Mouse (Mus musculus) gastrocnemius, postnatal 14 days (tissue): ENCODE results near the gene Grm8. TPM values are rescaled to one million over a fixed set of nuclear protein-coding genes. Genes with fewer than 3 reads are reported as not detected.
A peak's percentile ranks its signal among the peaks of the same experiment; 100 is the strongest.

ENCODE experiments used
- DNase-seq: peaks from one replicate; pipeline ENCODE4 v3.0.0; 2021; ENCODE audit warnings: mixed read lengths
- intact Hi-C: fragments of 180-260 bp; cut with DNase I; formaldehyde crosslinking; loops from one replicate; pipeline ENCODE4 v1.15.1; 2025; ENCODE audit warnings: low total_unique reads
- long read RNA-seq, 2 experiments: library from polyadenylated mRNA; stranded (forward); transcript quantifications; one replicate each; pipeline ENCODE4 v2.0.0; 2021
- total RNA-seq, 2 experiments: library from RNA; stranded (reverse); gene quantifications; 2 replicates each; pipeline ENCODE4 v1.2.3; 2021

Gene Grm8
- total RNA-seq, result under 1 TPM; 0.21 to 0.38 TPM
- long read RNA-seq, experiment 1, result 0 reads
- long read RNA-seq, experiment 2, result 0 reads

DNA sequence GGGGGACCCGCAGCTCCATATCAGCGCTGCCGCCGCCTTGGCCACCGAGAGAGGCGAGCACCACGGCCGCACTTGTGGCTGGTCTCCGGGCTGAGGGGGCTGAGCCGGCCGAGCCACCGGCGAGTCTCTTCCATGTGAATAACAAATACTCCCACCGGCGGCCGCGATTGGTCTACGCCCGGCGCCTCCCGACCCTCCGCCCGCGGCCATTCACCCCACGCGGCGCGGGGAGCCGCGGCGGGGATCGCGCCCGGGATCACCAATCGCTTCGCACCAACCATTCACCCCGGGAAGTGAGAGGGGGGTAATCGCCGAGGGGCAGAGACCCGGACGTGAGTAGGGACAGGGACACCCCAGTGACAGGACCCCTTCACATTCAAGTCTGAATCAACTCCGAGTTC, at the start of gene Grm8:
Gene Grm8, minus strand, starts transcription at position 178 of the 401 bp plus-strand sequence.
- DNase-seq, result peak; percentile 13
- intact Hi-C loops, result loop anchor here (10.0 kb wide), 1 partner anchor 480 kb away; no protein-coding TSS in a partner anchor

DNA sequence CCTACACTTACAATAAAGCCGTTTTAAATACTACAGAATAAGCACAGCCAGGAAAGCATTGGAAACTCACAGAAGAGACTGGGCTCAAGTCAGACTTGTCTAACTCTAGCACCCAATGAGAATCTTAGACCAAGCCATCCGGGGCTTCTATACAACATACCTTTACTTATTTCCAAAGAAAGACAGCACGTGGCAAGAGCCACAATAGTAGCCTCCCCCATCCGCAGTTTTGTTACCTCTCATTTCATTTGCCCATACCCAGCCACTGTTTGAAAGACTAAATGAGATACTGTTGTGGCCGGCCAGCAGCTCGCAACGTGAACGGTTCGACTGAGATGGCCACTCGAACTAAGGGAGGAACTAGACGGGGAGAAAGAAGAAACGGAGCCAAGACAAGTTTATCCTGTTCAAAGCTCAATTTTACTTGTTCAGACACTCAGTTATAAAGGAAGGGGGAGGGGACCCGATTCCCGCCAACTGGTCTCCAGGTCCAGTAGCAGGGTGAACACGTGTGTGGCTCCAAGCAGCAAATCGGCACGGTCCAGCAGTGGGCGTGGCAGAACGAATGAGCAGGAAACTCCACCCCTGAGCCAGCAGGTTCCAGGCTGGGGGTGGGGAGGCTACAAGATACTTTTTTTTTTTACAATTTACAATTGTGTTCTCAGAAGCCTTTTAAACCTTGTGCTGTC, 35.0 kb upstream of the Grm8 start:
- intact Hi-C loops, result no loop called here
- no peak for DNase-seq

DNA sequence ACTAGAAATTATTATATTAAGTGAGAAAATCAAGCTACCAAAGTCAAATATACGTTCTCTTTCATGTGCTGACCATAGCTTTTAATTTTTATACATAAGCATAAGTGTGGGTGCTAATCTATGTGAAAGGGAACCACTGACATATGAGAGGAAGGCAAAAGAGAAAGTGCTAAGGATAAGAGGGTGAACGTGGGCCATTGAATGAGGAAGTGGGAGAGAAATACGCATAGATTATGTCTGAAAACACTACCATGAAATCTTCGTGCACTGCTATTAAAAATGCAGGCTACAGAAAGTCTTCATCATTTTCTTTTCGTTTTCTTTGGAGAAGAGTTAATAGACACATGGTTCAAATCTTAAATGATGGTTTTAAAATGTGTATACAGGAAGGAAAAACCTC, 25.4 kb upstream of the Grm8 start:
- intact Hi-C loops, result no loop called here
- DNase-seq, result no peak

DNA sequence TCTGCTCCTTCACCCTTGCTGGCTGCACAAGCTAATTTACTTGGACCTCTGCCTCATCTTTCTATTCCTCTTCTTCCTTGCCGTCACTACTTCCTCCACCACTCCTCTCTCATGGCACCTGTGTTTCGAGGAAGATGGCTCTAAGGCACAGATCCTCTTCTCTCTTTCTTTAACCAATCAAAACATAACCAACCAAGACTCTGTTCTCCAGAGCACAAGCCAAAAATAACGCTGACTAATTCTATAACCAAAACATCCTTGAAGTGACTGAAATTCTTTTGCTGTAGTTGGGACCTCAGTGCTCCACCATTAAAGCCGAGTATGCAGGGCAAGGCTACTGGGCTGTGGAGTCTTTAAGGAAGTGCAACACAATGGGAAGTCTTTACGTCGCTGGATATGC, 11.5 kb upstream of the Grm8 start:
- intact Hi-C loops, result no loop called here
- no peak for DNase-seq

DNA sequence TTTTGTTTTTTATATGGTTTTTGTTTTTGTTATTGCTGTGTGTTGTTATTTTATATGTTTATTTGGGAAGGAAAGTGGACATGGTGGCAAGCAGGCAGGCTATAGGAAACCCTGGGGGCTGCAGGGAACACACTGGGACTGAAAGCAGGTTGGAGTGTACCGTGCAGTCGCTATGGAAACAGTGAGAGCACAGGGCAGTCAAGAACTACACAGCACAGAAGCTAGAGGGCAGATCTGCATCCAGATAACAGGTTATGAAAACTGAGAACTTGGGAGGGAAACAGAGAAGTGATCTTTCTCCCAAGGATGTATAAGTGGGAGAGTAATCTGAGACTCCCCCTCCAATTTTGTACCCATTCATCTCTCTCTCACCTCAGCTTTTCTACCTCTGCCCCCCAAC, 7.4 kb upstream of the Grm8 start:
- intact Hi-C loops, result no loop called here
- no peak for DNase-seq

DNA sequence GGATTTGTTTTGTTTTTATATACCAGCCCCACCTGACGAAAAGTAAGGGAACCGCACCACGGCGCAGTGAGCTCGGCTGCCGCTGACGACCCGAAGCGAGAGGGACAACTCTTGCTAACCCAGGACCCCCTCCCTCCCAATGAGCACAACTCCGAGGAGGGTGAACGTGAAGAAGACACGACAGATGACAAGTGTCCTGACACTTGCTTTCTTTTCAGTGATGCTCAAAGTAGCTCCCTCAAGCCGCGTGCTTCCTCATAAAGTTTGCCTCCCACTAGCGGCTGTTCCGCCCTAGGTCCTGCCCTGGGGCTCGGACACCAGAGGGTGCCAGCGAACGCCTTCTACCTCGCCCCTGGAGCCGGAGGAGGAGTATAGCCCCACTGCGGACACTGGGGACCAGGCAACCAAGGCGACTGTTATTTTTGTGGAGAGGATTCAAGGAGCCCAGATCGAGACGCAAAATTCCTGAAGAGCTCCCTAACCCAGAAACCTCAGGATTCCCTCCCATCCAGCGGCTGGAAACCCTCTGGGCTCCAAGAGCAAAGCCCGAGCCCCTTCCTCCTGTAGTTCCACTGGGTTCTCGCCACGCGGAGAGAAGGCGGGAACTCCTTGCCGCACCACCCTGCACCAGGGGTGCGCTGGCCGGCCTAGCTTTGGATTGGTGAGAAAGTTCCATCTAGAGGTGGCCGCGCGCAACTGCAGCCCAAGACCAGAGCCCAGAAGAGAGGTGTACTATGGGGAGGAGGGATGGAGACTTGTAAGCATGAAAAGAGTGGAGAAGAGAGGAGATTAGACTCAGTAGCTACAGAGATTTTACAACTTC, 644 bp upstream of the Grm8 start:
- intact Hi-C loops, result loop anchor here (10.0 kb wide), 1 partner anchor 481 kb away; no protein-coding TSS in a partner anchor
- DNase-seq, result peak; percentile 76

DNA sequence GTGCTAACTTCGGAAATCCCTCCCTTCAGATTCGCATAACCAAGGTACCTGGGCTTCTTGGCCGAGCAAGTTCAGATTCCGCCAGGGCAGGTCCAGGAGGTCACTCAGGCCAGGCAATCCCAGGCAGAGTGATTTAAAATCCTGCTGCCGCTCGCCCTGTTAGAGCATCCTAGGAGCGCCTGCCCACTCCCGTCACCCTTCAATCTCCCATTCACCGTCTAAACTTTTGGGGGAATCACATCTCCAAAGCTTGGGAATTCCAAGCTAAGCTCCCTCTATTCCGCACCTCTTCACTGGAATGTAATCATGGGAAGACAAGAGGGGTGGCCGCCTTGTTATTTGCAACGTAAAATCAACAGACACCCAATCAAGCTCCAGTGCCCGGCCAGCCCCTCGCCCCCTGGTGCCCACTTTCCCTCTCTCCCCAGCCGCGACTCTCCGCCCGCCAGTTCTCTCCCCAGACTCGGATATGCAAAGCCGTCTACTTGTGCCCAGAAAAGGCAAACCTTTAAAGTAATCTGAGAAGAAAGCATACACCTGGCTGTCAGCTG, 652 bp downstream of the Grm8 start:
- no peak for DNase-seq
- intact Hi-C loops, result loop anchor here (10.0 kb wide), 1 partner anchor 480 kb away; no protein-coding TSS in a partner anchor

DNA sequence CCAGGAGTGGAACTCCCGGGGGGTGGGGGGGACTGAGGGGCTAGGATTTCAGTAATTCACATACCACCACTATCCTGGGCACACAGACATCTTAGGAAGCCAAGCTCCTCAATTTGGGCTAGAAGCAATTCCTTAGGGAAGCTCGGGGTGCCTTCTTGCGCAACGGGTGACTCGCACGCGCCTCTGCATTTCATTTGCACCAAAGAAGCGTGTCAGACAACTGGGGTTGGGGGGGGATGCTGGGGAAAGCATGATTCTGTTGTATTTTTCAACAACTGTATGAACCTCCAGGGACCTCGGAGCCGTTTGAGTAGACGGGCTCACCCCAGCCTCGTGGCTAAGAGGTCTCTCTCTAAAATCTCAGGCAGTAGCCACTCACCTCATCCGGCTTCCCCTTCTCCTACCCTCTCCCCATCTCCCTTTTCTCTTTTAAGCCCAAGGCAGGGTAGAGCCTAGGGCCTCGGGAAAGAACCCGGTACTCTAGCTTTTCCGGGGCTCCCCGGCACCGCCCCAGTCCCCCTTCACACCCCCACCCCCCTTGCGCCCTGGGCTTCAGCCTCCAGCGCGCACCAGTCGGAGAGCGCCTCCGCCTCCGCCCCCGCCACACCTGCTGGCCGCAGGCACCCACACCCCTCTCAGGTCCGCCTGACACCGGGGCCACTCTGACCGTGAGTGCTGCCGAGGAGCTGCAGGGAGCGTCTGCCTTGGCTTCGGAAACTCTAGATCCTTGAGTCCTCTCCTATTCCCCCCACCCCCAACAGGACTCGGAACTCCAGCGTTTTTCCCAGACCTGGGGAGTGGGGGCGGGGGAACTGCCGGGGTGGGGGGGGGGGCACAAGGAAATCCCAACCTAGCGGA, 1.5 kb downstream of the Grm8 start:
- no peak for DNase-seq
- intact Hi-C loops, result loop anchor here (10.0 kb wide), 1 partner anchor 479 kb away; no protein-coding TSS in a partner anchor

DNA sequence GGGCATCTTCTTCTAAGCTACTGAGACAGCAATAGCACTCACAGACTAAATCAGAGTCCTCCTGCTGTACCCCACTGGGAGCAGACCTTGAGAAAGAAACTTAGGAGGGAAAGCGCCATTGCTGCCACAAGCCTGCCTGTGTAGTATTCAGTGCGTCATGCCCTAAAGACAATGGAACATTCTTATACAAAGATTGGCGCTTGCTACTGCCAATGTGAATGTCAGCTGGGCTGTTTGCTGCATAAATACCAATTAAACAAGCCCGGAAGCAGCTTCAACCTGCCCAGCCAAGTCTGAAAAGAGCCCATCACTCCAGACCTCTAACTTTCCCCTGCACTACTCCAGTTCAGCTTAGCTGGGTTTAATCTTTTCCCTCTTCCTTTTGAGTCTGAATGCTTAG, 2.9 kb downstream of the Grm8 start:
- intact Hi-C loops, result loop anchor here (10.0 kb wide), 1 partner anchor 477 kb away; no protein-coding TSS in a partner anchor

DNA sequence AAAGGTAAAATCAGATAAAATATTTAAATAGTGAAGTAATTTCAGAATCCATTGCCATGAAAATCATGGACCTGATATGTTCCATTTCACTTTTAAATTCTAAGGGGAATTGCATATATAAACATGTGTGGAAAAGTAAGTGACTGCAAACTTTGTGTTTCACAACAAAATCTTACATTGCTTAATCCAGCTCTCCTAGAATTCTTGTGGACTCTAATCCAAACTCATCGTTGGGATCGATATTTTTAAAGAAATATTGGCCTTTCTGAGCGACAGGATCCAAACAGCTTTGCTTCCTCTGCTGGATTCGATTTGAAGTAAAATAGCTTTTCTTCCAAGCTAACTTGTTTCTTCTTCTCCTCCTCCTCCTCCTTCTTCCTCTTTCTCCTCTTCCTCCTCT, 6.1 kb downstream of the Grm8 start:
- intact Hi-C loops, result no loop called here

More for the DNA sequence above, 2.9 kb downstream of the Grm8 start:
- DNase-seq, result no peak

DNA sequence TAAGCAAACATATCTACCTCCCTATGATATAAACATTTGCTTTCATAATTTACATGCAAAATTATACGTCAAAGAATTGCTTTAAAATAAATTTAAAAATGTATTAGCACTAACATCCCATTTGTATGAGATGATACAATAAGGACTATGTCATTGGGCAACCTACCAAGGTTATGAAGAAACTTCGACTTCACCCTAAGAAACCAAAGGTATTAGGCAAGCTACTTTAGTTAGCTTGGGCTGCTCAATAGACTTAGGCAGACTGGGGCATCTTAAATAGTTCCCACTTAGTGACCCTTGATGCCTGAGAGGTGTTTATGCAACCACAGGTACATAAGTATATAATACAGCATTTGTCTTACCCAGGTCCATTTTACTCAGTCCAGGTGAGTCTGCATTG, 19.5 kb downstream of the Grm8 start:
- intact Hi-C loops, result no loop called here
- no peak for DNase-seq

More for the DNA sequence above, 6.1 kb downstream of the Grm8 start:
- no peak for DNase-seq

DNA sequence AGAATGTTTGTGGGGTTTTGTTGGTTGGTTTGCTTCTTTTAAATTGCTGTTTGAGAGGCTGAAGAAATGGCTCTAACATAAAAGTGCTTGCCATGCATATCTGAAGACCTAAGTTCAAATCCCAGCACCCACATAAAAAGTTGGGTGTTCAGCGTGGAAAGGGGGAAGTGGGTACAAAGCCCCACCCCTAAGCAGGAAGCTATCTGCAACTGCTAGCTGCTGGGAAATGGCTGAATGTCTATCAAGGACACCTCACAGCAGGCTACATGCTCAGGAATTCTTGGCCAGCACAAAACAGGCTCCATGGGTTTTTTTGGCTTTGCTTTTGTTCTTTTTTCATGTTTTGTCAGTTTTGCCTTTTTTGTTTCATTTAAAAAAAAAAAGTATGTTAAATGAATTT, 20.1 kb downstream of the Grm8 start:
- DNase-seq, result no peak
- intact Hi-C loops, result no loop called here

DNA sequence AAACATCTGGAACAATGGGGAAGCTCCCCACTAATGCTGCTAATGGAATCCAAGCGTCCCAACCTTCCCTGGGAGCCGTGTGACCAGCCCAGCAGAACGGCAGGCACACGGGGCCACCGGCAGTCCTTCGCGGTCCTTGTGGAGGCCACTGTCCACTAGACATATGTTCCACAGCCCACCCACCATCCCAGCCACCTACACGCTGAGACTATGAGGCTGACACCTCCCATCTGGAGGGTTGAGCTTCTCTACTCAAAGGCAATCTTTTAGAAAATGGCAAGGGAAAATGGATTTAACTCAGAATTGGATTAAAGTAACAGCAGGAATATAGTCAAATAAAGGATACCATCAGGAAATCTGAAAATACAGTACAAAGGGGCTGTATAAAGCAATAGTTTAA, 23.4 kb downstream of the Grm8 start:
- DNase-seq, result no peak
- intact Hi-C loops, result no loop called here

DNA sequence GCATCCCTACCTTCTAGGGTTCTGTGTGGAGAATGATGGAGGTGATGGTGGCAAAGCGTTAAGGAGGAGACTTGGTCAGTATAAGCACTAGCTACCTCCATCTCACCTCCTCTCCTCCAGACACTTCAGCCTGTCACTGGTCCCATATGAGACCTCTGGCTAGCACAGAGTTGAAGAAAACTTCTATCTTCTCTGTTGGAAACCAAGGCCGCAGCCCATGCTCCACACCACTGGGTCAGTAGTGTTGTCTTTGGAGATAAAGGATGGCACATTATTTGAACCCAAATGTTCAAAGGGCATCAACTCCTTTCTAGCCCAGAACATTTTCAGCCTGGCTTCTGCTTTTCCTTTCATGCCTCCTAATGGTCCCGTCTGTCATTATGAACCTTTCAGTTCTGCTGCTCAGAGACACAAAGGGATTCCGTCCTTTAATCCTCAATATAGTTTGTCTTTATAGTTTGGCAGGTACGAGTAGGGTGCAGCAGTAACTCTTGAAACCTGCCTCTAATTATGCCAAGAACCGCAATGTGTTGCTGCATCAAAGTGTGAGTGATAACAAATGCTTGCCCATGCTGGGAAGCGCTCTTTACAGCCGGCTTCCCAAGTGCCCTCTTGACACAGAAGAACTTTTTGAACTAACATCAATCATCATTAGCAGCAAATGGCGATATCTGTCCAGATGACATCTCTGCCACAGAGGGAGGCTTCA, 32.2 kb downstream of the Grm8 start:
- intact Hi-C loops, result no loop called here
- no peak for DNase-seq

DNA sequence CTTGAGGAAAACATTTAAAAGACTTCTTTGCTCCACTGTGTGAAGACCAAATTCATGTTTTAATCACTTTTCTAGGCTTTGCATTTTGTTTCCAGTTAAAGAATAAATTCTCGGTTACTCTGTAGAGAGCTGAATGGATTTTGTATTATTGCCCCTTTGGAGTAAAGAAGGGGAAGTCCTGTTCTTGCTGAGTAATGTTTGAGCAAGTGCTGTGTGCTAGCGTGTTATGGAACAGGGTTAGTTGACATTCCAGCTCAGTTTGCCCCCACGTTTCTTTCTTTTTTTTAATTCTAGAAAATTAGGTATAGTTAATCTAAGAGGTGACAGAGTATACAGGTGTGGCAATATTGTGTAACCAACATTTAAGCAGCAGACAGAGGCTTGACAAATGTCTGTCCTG, 35.0 kb downstream of the Grm8 start:
- intact Hi-C loops, result no loop called here

DNA sequence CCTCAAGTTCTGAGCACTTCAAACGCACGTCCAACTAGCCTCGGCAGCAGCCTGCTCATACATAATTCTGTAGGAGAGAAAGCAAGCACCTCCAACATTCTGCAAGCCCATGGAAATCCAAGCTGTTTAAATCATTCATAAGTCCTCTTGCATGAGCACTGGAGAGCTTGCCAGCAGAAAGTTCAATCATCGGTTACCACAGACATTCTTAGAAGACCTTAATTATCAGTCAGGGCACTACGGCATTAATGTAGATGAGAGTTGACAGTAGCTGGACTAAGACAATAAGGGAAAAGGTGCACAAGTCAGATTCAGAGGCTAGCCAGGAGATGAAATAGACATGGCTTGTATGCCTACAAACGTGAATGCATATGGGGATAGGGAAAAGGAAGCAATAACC, 42.5 kb downstream of the Grm8 start:
- intact Hi-C loops, result no loop called here

More for the DNA sequence above, 35.0 kb downstream of the Grm8 start:
- no peak for DNase-seq

DNA sequence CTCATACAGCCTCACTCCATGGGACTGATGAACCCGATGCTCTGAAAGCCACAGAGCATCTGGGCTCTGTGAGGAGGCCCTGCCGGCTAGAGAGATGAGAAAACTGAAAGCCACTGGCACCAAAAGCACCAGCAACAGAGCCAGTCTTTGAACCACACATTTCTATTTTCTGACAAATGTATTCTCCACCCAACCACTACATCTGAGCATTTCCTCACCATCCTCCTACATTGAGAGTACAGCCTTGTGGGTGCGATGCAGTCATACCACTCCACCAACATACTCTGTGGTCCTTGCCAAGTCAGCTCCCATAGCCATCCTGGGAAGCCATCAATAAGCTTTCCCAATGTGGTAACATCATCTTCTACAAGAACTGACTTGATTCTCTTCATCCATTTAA, 43.1 kb downstream of the Grm8 start:
- intact Hi-C loops, result no loop called here
- DNase-seq, result no peak

More for the DNA sequence above, 42.5 kb downstream of the Grm8 start:
- no peak for DNase-seq

DNA sequence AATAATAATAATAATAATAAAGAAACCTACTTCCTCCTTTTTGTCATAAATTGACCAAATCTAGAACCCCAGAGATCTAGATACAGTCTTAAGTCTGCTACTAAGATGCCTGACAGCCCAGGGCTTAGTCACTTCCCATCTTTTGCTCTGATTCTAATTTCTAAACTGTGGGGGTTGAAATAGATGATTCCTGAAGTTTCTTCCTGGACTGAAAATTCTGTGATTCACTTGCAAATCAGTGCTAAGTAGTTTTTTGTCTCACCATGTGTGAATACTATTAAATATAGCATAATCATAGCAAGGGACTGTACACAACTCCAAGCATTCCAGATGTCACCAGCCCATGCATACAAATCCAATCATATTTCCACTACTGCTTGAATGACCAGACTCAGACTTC, 44.0 kb downstream of the Grm8 start:
- no peak for DNase-seq
- intact Hi-C loops, result no loop called here

DNA sequence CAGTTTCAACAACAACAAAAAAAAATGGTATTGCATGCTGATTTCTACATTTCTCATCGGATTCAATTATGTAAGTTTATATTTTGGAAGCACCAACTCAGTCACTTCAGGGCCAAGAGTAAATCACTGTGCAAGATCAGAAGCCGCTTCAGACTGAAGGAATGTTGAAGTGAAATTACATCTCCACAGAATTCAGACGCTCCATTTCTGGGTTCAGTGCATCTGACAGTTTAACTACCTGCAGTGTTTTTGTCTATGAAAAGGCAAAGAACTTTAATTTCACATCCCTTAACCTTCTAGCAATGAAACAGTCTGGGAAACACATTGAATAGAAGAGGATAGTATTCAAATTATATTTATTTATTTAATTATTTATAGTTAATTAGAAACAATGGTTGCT, 59.4 kb downstream of the Grm8 start:
- DNase-seq, result no peak
- intact Hi-C loops, result no loop called here
